8 mouse cellular contexts compared by ENCODE assay signal in the genomic region with DNA sequence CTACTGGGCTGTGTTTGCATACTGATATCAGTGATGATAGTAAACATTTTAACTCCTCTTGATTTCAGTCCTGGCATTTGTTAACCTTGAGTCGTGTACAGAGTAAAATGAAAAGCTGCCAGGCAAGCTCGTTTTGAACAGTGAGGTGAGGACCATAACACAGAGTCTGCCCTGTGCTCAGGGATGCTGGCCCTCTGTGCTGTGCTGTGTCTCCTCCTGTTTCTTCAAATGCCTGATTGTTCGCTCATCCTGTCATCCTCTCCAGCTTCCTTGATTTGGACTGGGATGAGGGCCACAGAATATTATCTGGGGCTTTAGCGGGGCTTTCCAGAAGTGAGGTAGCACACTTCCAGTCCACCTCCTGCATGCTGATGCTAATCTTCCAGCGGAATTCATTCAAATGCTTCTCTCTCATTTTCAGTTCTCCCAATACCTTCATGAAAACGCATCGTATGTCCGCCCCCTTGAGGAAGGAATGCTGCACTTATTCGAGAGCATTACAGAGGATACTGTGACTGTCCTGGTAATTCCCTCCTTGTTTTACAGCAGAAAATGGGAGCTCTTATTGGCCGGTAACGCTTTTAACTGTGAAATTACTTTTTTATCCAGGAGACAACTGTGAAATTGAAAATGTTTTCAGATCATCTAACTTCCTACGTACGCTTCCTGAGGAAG. TPM values are rescaled to one million over a fixed set of nuclear protein-coding genes. Genes with fewer than 3 reads are reported as not detected.
A peak's percentile ranks its signal among the peaks of the same experiment; 100 is the strongest.
DNase-seq lines count a peak whose midpoint lies in the region; ATAC-seq and TF ChIP-seq lines count a peak whose summit lies in the region.

No protein-coding gene starts in this region.

- TF ChIP-seq POLR2A in heart, adult 2 months (IDR thresholded peaks at IDR 0.05; ENCODE audit: insufficient read depth, low read depth, low read length) = no peak

- H3K36me3 ChIP-seq in heart, adult 2 months (ENCODE audit: control insufficient read depth, insufficient read depth, low read length) = peaks cover 2% of the 10 kb centered on the region; the same call in 1 of the 2 replicates
- 0 out of 2 replicates have a peak, but pooled peaks cover 6% of the 10 kb centered on the region for H3K36me3 ChIP-seq in heart, embryonic 11.5 days (ENCODE audit: control insufficient read depth, insufficient read depth, low read length)
- peaks cover 9% of the 10 kb centered on the region; the same call in 1 of the 2 replicates for H3K36me3 ChIP-seq in intestine, embryonic 16.5 days (ENCODE audit: control insufficient read depth, insufficient read depth, low read length)

- peak; percentile 79 for TF ChIP-seq CTCF in heart, adult 2 months (IDR thresholded peaks at IDR 0.05)

- no peak overlapping the region for H3K27ac ChIP-seq in heart, adult 2 months
- H3K27ac ChIP-seq in heart, embryonic 11.5 days (ENCODE audit: low read depth, low read length) = no peak overlapping the region
- no peak overlapping the region for H3K27ac ChIP-seq in intestine, embryonic 16.5 days (ENCODE audit: low read length)

- H3K4me3 ChIP-seq in heart, adult 2 months = no peak overlapping the region
- H3K4me3 ChIP-seq in heart, embryonic 11.5 days (ENCODE audit: low read depth, low read length) = no peak overlapping the region
- no peak overlapping the region for H3K4me3 ChIP-seq in intestine, embryonic 16.5 days (ENCODE audit: low read length)

- no peak for TF ChIP-seq EP300 in heart, adult 2 months (IDR thresholded peaks at IDR 0.05; ENCODE audit: insufficient read depth, low read depth, low read length)

- 26% methylated on average over 13 of the region's 13 CpGs for WGBS in heart, adult 2 months
- WGBS in heart, embryonic 11.5 days (ENCODE audit: insufficient replicate concordance) = 30% methylated on average over 13 of the region's 13 CpGs
- WGBS in intestine, embryonic 16.5 days = 35% methylated on average over 13 of the region's 13 CpGs

- H3K9ac ChIP-seq in heart, adult 2 months (ENCODE audit: low read depth, low read length) = no peak overlapping the region
- H3K9ac ChIP-seq in heart, embryonic 11.5 days (ENCODE audit: low read depth, low read length) = no peak overlapping the region
- no peak overlapping the region for H3K9ac ChIP-seq in intestine, embryonic 16.5 days (ENCODE audit: low read depth, low read length)

- DNase-seq in heart, adult 2 months = peak; percentile 56 to 70
- DNase-seq in cerebellum, postnatal 14 days = peak; percentile 87 to 92
- DNase-seq in frontal cortex, postnatal 14 days (ENCODE audit: low spot score in 2 of 2) = peak; percentile 27 to 57
- DNase-seq in left cerebral cortex, postnatal 14 days (ENCODE audit: low spot score in 2 of 2) = peak; percentile 75
- DNase-seq in neural tube, embryonic 10.5 days (ENCODE audit: extremely low spot score, low spot score) = peak; percentile 78
- DNase-seq in urinary bladder, postnatal 36 days (ENCODE audit: low spot score in 2 of 2) = peak; percentile 66 to 69

- no peak; the same call in 1 of the 2 replicates for ATAC-seq in heart, embryonic 11.5 days (replicated peaks; ENCODE audit: insufficient number of reproducible peaks, low FRiP score, low TSS enrichment)
- ATAC-seq in intestine, embryonic 16.5 days = peak; percentile 57; the same call in 1 of the 2 replicates

- H3K79me2 ChIP-seq in heart, adult 2 months (replicated peaks; ENCODE audit: control insufficient read depth, insufficient read depth, low read length) = no peaks in the 10 kb centered on the region

- intact Hi-C loops in heart, adult 2 months (cut with DNase I) = loop anchor here (2.0 kb wide), 1 partner anchor 28 kb away; the partner anchor contains the start of gene Ppp1r21
- intact Hi-C loops in left cerebral cortex, postnatal 14 days (cut with DNase I) = no loop called here

- no peaks in the 10 kb centered on the region for H3K9me3 ChIP-seq in heart, embryonic 11.5 days (replicated peaks; ENCODE audit: control insufficient read depth, low read length)
- H3K9me3 ChIP-seq in intestine, embryonic 16.5 days (ENCODE audit: control insufficient read depth, low read length) = no peaks in the 10 kb centered on the region

- peaks cover 1% of the 10 kb centered on the region; the same call in 1 of the 2 replicates for H3K4me1 ChIP-seq in heart, adult 2 months (ENCODE audit: control insufficient read depth, insufficient read depth, low read length)
- peaks cover 2% of the 10 kb centered on the region; the same call in 1 of the 2 replicates for H3K4me1 ChIP-seq in heart, embryonic 11.5 days (ENCODE audit: control insufficient read depth, insufficient read depth, low read length)
- H3K4me1 ChIP-seq in intestine, embryonic 16.5 days (ENCODE audit: control insufficient read depth, insufficient read depth, low read length) = peaks cover 10% of the 10 kb centered on the region

- no peaks in the 10 kb centered on the region for H3K27me3 ChIP-seq in heart, adult 2 months (ENCODE audit: control insufficient read depth, insufficient read depth, low read length)
- H3K27me3 ChIP-seq in heart, embryonic 11.5 days (ENCODE audit: control insufficient read depth, insufficient read depth, low read length) = no peaks in the 10 kb centered on the region
- no peaks in the 10 kb centered on the region for H3K27me3 ChIP-seq in intestine, embryonic 16.5 days (replicated peaks; ENCODE audit: control insufficient read depth, insufficient read depth, low read length)

- H3K4me2 ChIP-seq in heart, embryonic 11.5 days = no peak overlapping the region
- no peak overlapping the region for H3K4me2 ChIP-seq in intestine, embryonic 16.5 days (ENCODE audit: low read depth, low read length)

RNA-seq across cellular contexts. Expression of gene Ppp1r21, which starts 28.4 kb away (rescaled TPM):
- 1 to 10 TPM; 8.8 to 9.9 TPM for total RNA-seq in heart, adult 2 months (2021)
- 9.2 and 14.1 TPM in 2 replicates for polyA plus RNA-seq in heart, adult 2 months (2012; rRNA removed)
- 15.9 and 16.8 TPM in 2 replicates for polyA plus RNA-seq in heart, embryonic 11.5 days (2014; fragmentation: Nextera tagmentation; extraction: Ambion mirVana)
- polyA plus RNA-seq in intestine, embryonic 16.5 days (2015; fragmentation: Nextera tagmentation; extraction: Ambion mirVana) = 16.8 and 17.8 TPM in 2 replicates
- total RNA-seq in left cerebral cortex, postnatal 14 days (2021) = 10 to 100 TPM; 67.4 to 78.8 TPM

RNA-seq across cellular contexts. Expression of gene Ston1, which starts 39.2 kb away (rescaled TPM):
- 10 to 100 TPM; 18.9 to 21.8 TPM for total RNA-seq in heart, adult 2 months (2021)
- polyA plus RNA-seq in heart, adult 2 months (2012; rRNA removed) = 9.4 and 16.8 TPM in 2 replicates
- polyA plus RNA-seq in heart, embryonic 11.5 days (2014; fragmentation: Nextera tagmentation; extraction: Ambion mirVana) = 6.9 and 11.1 TPM in 2 replicates
- 3.9 and 4.3 TPM in 2 replicates for polyA plus RNA-seq in intestine, embryonic 16.5 days (2015; fragmentation: Nextera tagmentation; extraction: Ambion mirVana)
- 1 to 10 TPM; 4.4 to 6.6 TPM for total RNA-seq in left cerebral cortex, postnatal 14 days (2021)
